Mouse (Mus musculus): Measurements from ENCODE around the gene Sla2.
"Not testable (repeated sequence)": the region's sequence is repeated elsewhere in the genome, so short reads cannot be mapped to it uniquely, and the experiment has no call there.

Gene Sla2

DNA sequence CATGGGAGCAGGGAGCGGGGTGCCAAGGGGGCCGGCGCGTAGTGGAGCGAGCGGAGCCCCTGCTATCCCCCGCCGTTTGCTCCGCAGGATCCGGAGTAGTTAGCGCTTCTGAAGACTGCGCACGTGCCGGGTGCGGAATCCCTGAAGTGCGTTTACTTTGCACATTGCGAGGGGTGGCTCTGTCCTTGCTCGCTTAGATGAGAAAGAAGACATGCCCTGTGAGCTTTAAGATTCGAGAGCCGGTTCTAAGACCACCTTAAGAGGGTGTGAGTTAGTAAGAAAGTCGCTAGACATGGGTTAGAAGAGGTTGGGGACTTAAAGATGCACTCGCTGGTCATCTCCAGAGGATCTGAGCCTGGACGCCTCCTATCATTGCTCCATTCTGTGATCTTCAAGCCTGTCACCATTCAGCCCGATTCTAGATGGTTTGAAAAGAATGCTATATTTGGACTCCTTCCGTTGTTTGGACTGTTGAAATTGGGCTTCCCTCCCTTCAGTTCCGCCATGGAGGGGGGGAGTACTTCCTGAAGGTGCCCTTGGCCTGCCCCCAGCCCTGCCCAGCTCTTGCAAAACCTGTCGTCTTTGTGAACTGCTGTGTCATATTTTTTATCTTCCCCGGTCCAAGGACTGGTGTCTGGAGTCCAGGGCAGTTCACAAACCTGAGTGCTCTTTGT is 23.4 kb downstream of the Sla2 start:
- peak; percentile 75 for DNase-seq

DNA sequence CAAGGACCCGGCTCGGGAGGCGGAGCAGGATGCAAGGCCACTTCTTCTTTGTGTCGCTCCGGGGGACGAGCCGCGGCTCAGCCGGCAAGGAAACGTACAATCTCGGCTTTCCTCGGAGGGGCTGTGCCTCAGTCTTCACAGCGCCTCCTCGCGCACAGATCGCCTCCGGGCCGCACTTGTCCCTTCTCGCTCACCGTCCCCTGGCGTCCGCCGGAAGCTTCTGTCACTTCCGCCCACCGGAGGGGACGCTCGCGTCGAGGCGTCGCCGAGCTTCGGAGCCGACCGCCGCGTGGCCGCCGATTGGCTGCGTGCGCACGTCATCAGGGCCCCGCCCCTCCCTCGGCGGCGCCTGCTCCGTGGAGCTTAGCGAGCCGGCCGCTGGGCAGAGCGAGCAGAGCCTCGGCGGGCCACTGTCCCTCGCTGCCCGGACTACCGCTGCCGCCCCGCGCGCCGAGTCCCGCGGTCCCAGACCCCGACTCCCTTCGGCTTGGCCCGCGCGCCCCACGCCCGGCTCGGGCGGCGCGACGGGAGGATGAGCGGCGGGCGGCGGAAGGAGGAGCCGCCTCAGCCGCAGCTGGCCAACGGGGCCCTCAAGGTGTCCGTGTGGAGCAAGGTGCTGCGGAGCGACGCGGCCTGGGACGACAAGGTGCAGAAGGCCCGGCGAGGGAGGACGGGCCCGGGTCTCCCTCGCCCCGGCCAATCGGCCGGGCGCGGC is 24.1 kb downstream of the Sla2 start, which contains the start of gene Rab5if:
Gene Rab5if (plus strand): TSS at position 357 of the 715 bp plus-strand sequence.
- DNase-seq: peak; percentile 99

DNA sequence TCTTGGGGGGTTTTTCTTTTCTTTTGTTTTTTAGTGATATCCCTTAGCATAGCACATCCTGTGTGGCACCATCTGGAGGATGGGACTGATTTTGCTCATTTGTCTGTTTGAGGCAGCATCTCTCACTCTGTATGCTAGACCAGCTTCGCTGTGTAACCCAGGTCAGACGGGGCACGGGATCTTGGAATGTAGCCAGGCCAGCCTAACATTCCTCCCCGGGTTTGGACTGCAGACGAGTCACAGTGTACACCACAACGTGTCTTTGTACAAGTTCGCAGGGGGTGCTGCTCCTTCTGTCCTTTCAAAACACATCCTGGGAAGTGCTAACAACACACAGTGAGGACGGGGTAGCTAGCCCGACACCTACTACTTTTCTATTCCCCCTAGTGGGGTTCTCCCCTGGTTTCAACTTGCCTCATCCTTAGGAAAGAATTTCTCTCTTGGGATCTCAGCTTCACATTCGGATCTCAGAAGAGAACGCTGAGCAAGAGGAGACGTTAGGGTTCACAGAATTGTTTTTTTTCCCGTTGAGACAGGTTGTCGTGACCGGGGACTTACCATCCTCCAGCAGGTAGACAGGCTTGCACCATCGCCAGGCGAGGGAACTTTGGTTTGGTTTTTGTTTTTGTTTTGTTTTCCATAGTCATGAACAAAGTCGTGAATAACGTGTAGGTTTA is 24.8 kb downstream of the Sla2 start:
- DNase-seq: peak; percentile 42

DNA sequence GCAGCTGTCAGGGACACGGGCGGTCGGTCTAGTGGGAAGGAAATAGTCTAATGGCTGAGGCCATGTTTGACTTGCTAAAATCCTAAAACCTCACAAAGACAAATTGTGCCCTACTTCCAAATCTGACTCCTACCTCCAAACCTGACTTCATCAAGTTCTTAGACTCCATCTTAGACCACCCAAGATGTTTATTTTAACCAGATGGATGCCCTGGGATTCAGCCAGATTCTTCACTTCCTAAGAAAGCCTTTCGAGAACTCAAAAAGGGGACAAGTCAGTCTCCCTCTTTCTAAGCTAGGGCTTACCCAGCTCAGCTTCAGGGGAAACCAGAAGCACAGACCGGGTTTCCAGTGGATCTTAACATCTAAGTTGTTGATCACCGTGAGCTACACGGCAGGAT is 28.3 kb downstream of the Sla2 start:
- DNase-seq: no peak

DNA sequence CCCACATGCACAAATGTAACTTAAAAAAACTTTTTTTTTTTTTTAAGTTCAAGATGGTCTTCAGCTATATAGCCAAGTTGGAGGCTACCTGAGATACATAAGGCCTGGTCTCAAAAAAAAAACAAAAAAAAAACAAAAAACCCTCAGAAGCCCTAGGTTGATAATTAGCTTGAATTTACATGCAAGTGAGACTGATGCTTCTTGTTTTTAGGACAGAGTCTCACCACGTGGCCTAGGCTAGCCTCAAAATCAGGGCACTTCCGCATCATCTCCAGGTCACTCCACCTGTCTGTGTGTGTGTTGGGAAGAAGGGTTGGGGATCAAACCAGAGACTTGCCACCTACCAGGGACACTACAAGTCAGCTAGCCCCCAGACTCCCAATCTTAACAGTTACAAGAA is 29.2 kb downstream of the Sla2 start, which contains the start of gene 4930518I15Rik:
Gene 4930518I15Rik (minus strand): TSS at position 112 of the 400 bp plus-strand sequence.
- DNase-seq: no peak

DNA sequence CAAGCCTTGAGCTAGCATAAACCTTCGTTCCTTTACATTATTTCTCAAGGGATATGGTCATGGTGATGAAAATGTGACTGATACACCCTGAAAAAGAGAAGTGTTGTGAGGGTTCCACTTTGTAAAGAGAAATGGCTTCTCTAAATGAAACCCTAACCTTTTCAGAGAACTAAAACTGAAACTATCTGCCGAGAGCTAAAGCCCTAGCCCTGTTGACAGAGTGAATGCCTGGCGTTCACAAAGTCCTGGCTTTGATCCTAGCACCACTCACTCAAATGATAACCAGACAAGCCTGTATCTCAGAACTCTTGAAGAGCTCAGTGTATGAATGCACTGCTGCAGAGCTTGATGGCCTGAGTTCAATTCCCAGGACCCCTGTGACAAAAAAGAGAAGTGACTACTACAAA is 29.6 kb downstream of the Sla2 start:
- DNase-seq: no peak

DNA sequence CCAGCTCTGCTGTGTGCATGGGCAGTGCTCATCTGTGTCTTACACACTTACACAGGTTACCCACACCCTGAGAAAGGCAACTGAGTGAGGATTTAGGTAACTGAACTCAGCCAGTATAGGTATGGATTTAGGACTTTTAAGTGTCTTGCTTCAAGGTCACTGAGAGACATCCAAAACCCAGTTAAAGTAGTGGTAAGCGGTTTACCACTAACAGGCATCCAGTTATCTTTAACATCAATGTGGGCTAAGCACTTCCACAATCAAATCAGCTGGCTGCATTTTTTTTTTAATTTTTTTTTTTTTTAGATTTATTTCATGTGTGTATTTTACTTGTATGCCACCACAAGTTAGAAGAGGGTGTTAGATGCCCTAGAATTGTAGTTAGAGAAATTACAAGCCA is 30.7 kb downstream of the Sla2 start:
- DNase-seq: no peak

DNA sequence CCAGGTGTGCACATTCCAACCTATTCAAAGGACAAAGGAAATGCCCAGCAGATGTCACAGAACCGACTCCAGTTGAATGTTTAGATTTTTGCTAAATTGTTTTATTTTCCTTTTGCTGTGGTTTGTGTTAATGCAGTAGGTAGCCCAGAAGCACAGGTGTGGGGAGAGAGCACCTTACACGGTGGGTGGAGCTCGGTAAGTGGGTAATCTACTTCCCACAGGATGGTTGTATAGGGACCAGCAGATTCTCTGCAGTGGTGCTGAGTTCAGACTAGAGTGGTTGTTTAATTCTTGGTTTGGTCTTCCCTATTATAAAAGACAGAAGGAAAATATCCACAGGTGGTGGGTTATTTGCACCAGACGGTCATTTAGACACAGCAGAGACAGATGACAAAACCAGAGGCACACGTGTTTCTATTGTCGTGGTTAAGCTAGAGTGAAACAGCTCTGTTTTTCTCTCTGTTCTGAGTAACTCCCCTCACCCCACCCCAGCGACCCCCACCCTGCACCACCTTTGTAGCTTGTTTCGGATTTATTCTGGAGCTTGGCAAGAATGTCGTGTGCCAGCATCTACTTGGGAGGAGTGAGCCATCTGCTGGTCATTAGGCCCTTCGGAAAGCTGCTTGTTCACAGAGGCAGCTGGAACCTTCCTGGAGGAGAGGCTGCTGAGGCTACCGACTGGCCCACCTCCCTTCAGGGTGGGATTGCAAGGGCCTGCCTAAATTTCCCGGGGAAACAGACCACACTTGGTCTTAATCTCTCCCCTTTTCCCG is 32.8 kb downstream of the Sla2 start:
- DNase-seq: peak; percentile 59

DNA sequence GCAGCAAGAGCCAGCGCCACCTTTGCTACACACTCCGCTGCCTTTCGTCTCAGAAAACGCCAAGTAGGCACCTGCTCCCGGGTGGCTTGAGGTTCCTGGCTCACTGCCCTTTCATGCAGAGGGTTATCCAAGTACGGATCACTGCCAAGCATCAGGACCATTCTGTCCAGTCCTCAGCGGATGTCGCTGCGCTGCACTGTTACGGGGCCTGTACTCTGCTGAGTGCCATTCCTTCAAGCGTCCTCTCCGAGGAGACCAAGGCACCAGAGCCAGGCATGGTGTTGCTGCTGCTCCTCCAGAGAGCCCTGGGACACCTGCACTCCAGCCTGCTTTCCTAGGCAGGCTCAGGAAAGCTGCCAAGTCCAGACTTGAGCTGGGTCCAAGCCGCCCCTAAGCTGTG is 33.4 kb downstream of the Sla2 start:
- not testable (repeated sequence) for DNase-seq

DNA sequence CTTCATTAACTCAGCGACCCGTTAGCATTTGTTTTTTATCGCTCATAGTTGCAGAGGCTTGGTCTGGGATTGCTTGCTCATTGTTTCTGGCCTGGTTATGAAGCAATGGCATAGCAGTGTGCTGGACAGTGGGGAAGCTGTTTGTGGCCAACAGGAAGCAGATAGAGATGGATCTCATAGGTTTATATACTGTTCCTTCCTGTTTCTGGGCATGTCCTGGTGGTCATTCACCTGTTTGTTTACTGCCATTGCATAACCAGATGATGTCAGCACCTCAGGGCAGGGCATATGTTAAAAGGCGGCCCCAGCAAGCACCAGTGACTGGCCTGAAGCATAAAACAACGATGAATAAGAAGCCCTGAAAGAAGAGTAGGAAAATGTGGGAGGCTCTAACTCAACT is 36.5 kb downstream of the Sla2 start:
- DNase-seq: no peak

DNA sequence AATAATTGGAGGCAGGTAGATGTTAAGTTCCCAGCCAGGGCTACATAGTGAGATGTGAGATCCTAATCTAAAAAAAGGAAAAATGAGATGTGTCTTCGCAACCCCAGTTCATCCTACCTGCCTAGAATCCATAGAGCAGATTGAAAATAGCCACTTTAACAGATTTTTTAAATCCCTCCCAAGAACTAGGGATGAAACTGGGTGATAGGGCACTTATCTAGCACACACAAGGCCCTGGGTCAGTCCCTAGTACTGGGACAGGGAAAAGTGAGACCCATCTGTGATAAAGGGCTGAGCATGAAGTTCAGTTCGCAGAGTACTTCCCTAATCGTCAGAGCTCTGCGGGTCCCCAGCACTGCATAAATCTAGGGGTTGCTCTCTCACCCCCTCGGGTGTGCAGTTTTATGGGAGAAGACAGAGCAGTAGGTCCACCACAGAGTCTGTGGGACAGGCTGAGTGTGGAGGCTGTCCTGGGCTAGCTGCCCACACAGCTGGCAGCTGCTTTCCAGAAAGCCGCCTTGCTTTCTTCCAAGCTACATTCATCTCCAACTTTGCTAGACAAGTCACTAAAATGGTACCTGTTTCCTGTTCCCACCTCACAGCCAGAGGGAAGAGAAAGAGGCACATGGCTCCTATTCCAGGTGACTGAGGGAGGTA is 38.3 kb downstream of the Sla2 start:
- DNase-seq: peak; percentile 12

DNA sequence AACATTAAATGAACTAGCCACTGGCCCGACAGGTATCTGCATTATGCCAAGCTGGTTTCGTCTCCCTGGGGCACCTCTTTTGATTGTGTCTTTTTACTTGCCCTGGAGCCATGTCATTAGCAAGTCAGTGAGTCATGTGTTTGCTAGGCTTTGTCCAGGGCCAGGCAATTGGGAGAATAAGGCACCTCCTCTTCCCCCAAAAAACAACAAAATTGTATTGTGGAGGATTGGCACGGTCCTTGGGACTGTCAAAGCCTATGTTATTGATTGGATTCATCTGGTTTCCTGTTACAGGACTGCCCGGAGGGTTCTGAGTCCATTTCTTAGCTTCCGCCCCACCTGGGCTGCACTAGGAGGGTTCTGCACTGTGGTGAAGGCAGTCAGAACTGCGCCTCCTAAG is 39.3 kb downstream of the Sla2 start:
- no peak for DNase-seq

DNA sequence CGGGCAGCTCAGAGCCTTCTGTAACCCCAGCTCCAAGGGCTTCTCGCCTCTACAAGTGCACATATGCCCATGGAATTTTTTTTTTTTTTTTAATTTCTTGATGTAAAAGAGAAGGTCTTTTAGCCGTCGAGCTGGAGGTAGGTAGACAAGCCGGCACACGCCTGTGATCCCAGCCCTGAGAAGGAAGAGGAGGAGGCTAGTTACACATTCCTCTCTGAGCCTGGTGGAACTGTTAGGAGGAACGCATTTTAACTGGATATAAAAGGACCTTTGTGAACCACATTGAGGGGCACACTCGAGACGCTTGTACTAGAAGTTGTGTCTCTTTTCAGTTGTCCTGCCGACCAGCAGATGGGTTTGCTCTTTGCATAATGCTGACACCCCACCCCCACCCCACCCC is 42.3 kb downstream of the Sla2 start:
- DNase-seq: no peak

DNA sequence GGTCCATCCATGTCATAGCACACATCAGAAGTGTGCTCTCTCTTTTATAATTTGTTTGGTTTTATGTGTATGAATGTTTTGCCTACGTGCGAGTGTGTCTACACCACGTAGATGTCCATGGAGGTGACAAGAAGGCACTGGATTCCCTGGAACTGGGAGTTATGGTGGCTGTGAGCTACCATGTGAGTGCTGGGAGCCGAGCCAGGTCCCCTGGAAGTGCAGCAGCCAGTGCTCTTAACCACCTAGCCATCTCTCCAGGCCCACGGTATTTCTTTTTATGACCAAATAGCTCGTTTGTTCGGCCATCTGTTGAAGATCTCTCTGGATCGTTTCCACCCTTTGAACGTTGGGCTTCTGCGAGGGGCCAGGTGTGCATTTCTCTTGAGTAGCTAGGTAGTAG is 43.7 kb downstream of the Sla2 start:
- DNase-seq: no peak

DNA sequence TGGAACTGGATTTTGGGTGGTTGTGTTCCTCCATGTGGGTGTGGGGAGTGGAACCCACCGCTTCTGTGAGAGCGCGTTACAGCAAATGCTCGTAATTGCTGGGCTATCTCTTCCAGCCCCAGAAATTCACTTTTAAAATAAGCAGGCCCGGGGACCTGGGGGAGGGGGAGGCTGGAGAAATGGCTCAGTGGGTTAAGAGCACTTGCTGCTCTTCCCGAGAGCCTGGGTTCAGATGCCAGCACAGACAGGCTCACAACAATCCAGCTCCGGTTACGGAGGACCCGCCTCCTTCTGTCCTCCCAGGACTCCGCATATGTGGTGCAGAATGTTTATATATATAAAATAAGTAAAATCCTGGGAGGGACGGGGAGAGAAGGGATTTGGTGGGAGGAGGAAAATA is 44.3 kb downstream of the Sla2 start:
- no peak for DNase-seq

DNA sequence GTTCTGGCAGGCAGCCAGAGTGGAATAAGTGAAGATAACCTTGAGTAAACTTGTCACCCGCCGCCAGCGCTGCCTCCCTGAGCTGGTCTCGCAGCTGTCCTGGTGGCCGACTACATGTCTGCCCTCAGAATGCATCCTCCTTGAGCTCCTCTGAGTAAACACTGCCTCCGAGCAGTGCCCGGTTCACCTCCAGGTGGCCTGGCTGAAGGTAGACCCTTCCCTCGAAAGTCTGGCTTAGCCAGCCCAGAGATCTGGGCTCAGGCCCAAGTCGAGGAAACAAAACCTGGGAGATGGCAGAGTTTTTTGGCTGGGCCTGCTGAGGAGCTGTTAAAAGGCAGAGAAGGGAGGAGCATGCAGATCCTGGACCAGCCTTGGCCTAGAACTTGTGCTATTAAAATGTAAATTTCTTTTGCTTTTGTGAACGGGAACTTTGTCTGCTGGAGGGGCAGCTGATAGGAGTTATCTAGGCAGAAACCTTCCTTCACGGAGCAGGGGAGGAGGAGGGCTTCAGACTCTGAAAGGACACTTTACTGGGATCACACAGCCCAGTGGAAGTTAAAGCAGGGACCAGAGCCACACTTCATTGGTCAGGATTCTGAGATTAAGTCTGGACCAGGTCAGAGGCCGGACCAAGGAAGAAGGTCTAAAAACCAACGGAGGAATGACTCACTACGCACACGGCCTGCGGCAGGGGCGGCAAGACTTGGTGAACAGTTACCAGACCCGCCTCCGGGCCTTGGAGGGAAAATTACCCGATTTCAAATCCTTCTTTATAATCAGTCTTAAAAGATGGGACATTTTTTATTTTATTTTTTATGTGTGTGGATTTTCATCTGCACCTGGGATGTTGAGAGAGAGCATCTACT is 44.9 kb downstream of the Sla2 start:
- peak; percentile 48 for DNase-seq

DNA sequence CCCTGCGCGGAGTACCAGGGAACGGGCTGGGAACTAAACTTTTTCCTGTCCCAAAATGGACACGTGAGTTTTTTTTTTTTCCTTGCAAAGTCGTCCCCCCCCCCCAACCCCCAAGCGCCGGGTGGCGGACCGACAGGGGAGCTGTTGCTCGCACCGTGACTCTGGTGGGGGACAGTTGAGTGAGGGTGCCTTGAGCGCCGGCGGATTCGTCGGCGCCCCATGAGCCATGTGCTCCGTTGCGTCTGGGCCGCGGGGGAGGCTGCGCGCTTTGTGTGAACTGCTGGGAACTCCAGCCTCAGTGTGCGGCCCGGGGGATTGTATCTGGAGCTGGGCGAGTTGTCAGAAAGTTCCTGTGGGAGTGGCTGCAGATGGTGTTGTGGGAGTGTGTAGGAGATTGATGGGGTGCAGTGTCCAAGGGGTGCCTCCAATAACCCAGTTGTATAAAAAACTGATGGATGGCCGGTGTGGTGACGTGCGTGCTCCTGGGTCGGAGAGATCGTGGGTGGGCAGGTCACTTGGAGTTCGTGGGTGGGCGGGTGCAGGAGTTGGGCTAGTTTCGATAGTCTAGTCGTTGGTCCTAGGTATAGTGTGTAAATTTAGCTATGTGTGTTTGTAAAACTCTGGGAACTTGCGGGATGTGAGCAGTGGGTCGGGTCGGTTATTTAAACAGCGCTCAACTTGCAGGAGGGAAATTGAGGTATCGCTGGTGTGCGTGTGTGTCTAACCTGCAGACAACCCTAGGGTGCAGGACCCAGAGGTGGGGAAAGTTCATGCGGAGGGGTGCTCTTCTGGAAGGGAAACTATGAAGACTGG is 45.8 kb downstream of the Sla2 start:
- peak; percentile 53 for DNase-seq

DNA sequence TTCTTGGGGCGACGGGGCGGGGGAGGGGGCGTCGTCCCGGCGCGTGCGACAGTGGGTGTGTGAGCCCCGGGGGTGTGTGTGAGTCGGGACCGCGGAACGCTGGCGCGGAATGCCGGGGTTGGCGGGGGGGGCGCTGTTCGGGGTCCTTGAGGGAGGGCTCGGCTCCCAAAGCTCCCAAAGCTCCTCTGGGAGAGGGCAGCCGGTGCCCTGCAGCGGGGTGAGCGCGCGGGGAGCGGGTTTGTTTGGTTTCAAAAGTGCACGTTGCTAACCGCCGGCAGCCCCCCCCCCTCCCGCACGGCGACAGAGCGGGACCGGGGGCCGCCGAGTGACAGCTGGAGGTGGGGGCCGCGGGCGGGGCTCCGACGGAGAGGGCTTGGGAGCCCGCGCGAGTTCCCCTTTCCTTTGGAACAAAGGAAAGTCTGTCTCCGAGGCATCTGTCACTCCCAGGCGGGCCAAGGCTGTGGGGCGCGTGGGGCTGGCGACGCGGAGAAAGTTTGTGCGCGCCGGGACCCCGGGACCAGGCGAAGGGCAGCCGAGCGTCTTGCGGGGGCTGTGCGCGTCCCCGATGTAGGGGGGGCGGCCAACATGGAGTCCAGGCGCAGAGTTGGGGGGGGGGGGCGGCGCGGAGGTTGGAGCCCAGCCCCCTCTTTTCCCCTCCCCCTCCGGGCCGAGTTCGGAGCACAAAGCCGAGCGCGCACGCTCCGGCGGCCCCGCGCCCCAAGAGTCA is 46.5 kb downstream of the Sla2 start:
- DNase-seq: peak; percentile 37

DNA sequence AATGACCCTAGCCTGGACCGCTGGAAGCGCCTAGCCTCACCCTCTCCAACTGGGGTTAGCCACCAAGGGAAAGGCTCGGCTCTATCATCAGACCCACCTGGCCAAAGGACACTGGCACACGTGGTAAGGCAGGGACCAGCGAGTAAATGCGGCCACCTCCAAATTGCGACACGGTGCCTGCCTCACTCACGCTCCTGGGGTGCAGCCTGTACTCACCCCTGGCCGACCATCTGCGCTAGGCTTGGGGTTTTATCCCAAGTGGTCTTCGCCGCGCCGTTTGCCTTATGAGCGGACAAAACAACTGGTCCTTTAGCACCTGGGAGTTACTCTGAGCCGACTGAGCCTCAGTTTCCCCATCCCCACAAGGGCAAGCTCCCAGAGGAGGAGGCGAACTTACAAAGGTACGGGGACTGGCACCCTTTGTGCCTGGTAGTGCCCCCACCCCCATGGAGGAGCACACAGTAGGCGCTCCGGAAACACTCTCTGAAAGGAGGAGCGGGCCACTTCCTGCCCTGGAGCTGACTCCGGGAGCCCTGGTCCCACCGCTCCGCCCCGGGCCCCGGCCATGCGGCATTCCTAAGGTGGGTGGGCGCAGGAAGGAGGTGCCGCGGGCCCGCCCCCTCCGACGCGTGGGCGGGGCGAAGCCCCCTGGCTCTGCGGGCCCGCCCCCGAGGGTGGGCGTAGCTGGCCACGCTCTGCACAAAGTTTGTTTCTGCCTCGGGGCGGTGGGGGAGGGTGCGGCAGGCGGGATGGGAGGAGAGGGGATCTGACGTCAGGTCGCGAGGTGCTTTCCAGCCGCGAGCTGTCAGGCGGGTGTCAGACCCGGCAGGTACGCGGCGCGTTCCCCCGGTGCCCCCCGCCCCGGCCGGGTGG is 47.4 kb downstream of the Sla2 start, which contains the start of gene Tgif2:
Gene Tgif2 (plus strand): TSS at position 689 of the 873 bp plus-strand sequence.
- peak; percentile 72 for DNase-seq

Measured in lung, postnatal 14 days (tissue).